Mouse (Mus musculus) embryonic fibroblast, embryonic 13.5 days (primary cell): Measurements from ENCODE around the gene 2810408A11Rik. TPM values are rescaled to one million over a fixed set of nuclear protein-coding genes. Genes with fewer than 3 reads are reported as not detected.

Experiments used
- H3K27ac ChIP-seq: 2 replicates; pipeline ENCODE4 v1.5.1; 2012; ENCODE audit warnings: low read length, control low read depth, inconsistent platforms; ENCODE audit not compliant: insufficient read depth
- H3K4me1 ChIP-seq: 2 replicates; pipeline ENCODE4 v1.6.1; 2011; ENCODE audit warnings: low read length; ENCODE audit not compliant: control insufficient read depth, insufficient read depth
- H3K4me3 ChIP-seq: 2 replicates; pipeline ENCODE4 v1.5.1; 2011; ENCODE audit warnings: mild to moderate bottlenecking, control low read depth, low read length; ENCODE audit not compliant: insufficient read depth
- CTCF ChIP-seq: IDR thresholded peaks from 2 replicates; pipeline ENCODE4 v1.5.1; 2011; ENCODE audit warnings: mild to moderate bottlenecking, control low read depth, low read length, moderate library complexity, borderline replicate concordance; ENCODE audit not compliant: insufficient read depth
- POLR2A ChIP-seq: IDR thresholded peaks from 2 replicates; pipeline ENCODE4 v1.6.1; 2011; ENCODE audit warnings: low read depth, mild to moderate bottlenecking, control low read depth, low read length, moderate library complexity
- polyA plus RNA-seq: library from polyadenylated mRNA; stranded (reverse); fragments of >200 nt; gene quantifications from 2 replicates; pipeline ENCODE4 v1.2.4, GENCODE M21; 2011; ENCODE audit warnings: low read depth; ENCODE audit not compliant: missing spikeins, insufficient read length

Gene 2810408A11Rik
- polyA plus RNA-seq, 1 experiment, result 4.9 TPM

DNA sequence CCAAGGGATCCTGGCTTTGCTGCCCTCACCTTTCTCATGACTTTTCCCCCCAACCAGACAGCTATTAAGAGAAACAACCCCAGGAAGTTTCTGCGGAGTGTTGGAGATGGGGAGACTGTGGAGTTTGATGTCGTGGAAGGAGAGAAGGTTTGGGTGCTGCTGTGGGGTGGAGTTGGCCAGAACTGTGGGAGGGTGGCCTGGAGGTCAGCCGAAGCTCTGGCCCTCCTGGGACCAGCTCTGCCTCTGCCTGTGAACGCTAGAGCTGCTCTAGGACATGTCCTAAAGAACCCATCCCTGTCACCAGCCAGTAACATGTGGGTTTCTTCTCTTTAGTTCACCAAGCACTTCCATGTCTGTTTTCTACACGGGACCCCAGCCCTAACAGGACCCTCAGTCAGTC is 38.4 kb upstream of the 2810408A11Rik start:
- H3K4me3 ChIP-seq, result no peak overlapping the region
- H3K4me1 ChIP-seq, result no peaks in the 10 kb centered on the region
- TF ChIP-seq CTCF, result no peak
- no peak for TF ChIP-seq POLR2A
- no peak overlapping the region for H3K27ac ChIP-seq

GRCm38 (mm10) chr11:69938401-69938979 is 37.7 kb upstream of the 2810408A11Rik start:
- Histone ChIP-seq H3K4me1 (no peaks in the 10 kb centered on the region), H3K27ac (no peak overlapping the region), H3K4me3 (no peak overlapping the region)
- TF ChIP-seq CTCF (no peak), POLR2A (no peak)

- Histone ChIP-seq H3K27ac (no peak overlapping the region), H3K4me1 (no peaks in the 10 kb centered on the region), H3K4me3 (no peak overlapping the region)
- TF ChIP-seq POLR2A (no peak), CTCF (no peak)
Measured at GRCm38 (mm10) chr11:69937834-69938233, 37.0 kb upstream of the 2810408A11Rik start.

DNA sequence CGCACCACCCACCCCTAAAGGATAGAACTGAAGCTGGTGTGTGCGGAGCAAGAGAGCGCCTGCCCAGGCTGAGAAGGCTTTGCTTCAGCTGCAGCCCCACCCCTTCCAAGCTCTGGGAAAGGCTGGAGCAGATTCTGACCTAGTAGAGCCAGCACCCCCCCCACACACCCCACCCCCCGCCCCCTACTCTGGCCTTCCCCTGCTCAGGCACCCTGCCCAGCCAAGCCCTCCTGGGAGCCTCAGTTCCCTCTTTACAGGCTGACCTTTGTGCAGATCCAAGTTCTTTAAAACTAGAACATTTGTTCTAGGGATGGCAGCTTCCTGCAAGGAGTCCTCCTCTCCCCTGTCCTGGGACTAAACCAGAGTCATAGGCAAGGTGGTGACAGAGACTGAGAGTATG is 36.6 kb upstream of the 2810408A11Rik start:
- Histone ChIP-seq H3K4me1 (no peaks in the 10 kb centered on the region), H3K4me3 (no peak overlapping the region), H3K27ac (no peak overlapping the region)
- TF ChIP-seq CTCF, result no peak
- no peak for TF ChIP-seq POLR2A

DNA sequence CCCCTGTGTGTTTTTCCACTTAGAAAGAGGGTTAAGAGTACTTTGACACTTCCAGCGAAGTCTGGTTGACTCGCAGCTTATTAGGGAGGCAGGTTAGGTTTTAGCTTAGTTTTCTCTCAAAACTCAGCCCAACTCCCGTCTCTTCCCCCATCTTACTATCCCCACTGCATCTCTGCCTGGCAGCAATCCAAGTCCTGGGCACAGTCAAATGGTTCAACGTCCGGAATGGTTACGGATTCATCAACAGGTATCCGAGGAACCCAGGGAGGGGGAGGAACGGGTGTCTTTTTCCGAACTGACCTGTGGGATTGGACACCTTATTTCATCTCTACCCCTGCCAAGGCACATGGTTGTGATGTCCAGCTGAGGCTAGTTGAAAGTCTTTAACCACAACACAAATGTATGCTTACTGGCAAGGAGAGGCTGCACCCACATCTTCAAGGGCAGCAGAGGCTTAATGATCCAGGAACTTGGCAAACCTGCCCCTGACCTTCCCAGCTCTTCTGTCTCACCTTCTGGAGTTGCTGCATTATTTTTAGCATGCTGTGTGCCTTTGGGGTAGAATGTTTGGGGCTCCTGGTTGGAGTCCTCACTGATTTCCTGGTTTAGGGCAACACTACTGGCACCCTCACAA is 36.0 kb upstream of the 2810408A11Rik start:
- no peak overlapping the region for H3K4me3 ChIP-seq
- no peak for TF ChIP-seq CTCF
- TF ChIP-seq POLR2A, result no peak
- H3K27ac ChIP-seq, result no peak overlapping the region
- no peaks in the 10 kb centered on the region for H3K4me1 ChIP-seq

DNA sequence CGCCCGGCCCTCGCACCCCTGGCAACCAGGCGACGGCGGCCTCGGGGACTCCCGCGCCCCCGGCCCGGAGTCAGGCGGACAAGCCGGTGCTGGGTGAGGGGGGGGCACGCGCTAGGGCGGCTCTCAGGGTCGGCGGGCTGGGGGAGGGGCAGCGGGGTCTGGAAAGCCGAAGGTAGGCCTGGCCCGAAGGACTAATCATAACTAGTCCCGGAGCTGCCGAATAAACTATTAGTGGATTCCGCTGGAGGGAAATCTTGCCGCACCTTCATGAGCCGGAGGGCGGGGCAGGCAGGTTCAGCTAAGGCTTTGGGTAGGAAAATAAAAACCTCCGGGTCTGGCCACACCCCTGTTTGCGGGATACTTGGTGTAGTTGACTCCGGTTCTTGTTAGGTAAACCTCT is 35.4 kb upstream of the 2810408A11Rik start:
- Histone ChIP-seq H3K4me1 (no peaks in the 10 kb centered on the region), H3K4me3 (no peak overlapping the region), H3K27ac (no peak overlapping the region)
- TF ChIP-seq POLR2A (no peak), CTCF (no peak)

DNA sequence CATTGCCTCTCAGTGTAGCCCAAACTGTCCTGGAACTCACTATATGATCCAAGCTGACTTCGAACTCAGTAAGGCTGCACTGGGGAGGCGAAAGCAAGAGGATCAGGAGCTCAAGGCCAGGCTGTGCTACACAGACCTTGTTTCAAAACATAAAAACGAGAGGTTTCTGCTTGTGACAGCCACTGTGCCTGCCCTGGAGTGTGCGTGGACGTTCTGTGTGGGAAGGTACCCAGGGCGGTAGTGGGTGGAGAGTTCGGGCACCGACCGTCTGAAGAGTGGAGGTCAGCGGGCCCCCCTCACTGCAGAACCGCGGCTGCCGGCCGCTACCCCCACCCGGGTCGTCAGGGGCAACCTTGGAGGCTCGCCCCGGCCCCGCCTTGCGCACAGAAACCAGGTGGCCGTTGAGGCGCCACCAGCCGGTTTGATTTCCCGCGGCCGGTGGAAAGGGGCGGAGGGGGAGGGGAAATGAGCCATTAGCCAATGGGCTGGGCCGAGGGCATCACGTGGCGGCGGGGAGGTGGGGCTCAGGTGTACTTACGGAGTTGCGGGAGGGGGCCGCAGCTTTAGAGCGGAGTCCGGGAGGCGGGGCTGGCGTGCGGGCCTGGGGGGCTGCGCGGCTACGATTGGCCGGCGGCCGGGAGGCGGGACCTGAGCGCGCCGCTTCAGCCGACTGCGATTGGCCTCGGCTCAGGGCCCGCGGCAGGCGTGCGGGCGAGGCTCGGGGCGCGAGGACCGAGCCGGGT is 34.5 kb upstream of the 2810408A11Rik start, which contains the start of gene Ybx2:
Gene Ybx2, plus strand, starts transcription at position 660 of the 743 bp plus-strand sequence.
- TF ChIP-seq POLR2A, result no peak
- no peak within 1 kb of the TSS for H3K27ac ChIP-seq
- no peaks in the 10 kb centered on the region for H3K4me1 ChIP-seq
- H3K4me3 ChIP-seq, result peak within 1 kb of the TSS; percentile 14; the same call in 1 of the 2 replicates

DNA sequence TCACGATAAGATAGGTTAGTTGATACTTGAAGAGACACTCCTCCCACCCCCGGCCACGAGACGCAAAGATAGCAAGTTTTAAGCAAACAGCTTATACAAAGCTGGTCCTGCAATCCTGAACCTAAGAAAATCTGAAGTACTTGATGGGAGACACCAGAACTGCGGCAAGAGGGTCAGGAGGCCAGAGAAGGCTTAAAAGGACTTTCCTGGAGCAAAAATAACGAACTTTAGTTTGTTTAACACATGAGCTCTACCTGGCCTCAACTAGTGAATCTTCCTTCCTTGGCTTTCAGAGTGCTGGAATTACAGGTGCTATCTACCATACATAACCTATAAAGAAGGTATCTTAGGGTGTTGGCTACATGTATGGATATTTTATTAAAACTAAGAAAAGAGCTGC is 33.9 kb upstream of the 2810408A11Rik start:
- Histone ChIP-seq H3K4me3 (no peak overlapping the region), H3K27ac (no peak overlapping the region), H3K4me1 (no peaks in the 10 kb centered on the region)
- TF ChIP-seq CTCF, result no peak
- no peak for TF ChIP-seq POLR2A

DNA sequence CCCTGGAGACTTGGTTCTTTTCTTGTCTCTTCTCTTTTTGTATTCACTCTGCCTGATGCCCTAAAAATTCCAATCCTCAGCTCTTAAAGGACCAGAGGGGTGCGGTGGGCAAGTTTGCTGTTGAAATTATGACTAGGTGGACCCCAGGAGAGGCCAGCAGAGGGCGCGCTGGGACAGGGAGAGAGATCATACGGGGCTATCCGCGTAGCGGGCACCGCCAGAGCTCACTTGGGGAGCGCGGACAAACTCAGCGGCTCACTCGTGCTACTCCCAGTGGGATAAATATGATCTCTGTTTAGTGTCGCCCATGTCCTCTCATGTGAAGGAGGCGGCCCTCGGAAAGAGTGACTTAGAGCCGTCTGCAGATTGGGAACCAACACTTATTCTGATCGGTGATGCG is 33.4 kb upstream of the 2810408A11Rik start:
- TF ChIP-seq CTCF (peak; percentile 65; the same call in 1 of the 2 replicates), POLR2A (no peak)
- Histone ChIP-seq H3K4me1 (no peaks in the 10 kb centered on the region), H3K4me3 (no peak overlapping the region), H3K27ac (no peak overlapping the region)

GRCm38 (mm10) chr11:69933066-69933465 is 32.3 kb upstream of the 2810408A11Rik start:
- Histone ChIP-seq H3K27ac (no peak overlapping the region), H3K4me3 (no peak overlapping the region), H3K4me1 (no peaks in the 10 kb centered on the region)
- no peak for TF ChIP-seq POLR2A
- TF ChIP-seq CTCF, result no peak
